Comparison of ENCODE assay signal across 10 mouse cellular contexts in the genomic region with DNA sequence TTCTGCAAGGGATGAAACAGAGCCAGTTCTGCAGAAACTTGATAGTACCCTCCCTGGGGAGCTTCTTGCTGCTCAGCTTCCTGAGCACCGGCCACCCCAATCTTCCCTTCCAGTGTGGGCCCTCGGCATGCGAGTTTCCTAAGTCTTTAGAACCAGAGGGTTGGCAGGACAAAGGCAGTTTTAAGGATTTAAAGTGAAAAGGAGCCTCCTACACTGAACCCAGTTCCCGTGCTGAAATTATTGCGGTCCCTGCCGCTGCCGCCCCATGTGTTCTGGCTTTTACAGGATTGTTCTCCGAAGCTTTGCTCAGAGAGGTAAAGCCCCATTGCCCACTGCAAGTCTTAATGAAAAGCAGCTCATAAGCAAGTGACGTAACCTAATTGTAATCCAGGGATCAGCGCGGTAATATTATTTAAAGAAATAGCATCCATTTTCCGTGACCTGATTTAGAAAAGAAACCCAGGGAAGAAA. TPM values are rescaled to one million over a fixed set of nuclear protein-coding genes. Genes with fewer than 3 reads are reported as not detected.
DNase-seq lines count a peak whose midpoint lies in the region; ATAC-seq and TF ChIP-seq lines count a peak whose summit lies in the region.
"Had no signal": no experiment of that assay in that cellular context is flagged by ENCODE, and none has a peak within 500 bp of the region (broad histone marks: within the 10 kb centered on the region; RNA-seq: fewer than 3 reads in every experiment).

No protein-coding gene starts in this region.

- peak overlapping the region; percentile 41; the same call in 1 of the 2 replicates for H3K4me2 ChIP-seq in heart, embryonic 15.5 days
- H3K4me2 ChIP-seq in midbrain, embryonic 14.5 days (ENCODE audit: low read length), result peak overlapping the region; percentile 43
- H3K4me2 ChIP-seq: liver, embryonic 13.5 days had no signal

- peak overlapping the region; percentile 32 for H3K4me3 ChIP-seq in heart, adult 2 months
- H3K4me3 ChIP-seq in cortical plate, adult 2 months (ENCODE audit: insufficient read depth, low read length), result peak overlapping the region; percentile 11; the same call in 1 of the 2 replicates
- no peak overlapping the region; the same call in 1 of the 2 replicates for H3K4me3 ChIP-seq in heart, embryonic 15.5 days
- H3K4me3 ChIP-seq in midbrain, embryonic 14.5 days (replicated peaks; ENCODE audit: low read depth, low read length), result 0 out of 2 replicates have a peak overlapping the region, but pooled peaks have one; percentile 4
- H3K4me3 ChIP-seq: liver, embryonic 13.5 days had no signal

- peak; percentile 45 to 48 for DNase-seq in heart, adult 2 months
- no peak for DNase-seq in heart, postnatal 25 days (ENCODE audit: low spot score)
- peak; percentile 49 for DNase-seq in midbrain, embryonic 14.5 days
- DNase-seq in T-cell, adult 2 months (ENCODE audit: low spot score), result no peak
- no peak for DNase-seq in thymus, postnatal 4 days
- DNase-seq: cerebellum, adult 9-11 months; liver, embryonic 13.5 days had no signal

- no peak overlapping the region; the same call in 1 of the 2 replicates for H3K9ac ChIP-seq in heart, adult 2 months (ENCODE audit: low read depth, low read length)
- H3K9ac ChIP-seq in heart, embryonic 15.5 days, result no peak overlapping the region
- peak overlapping the region; percentile 20; the same call in 1 of the 2 replicates for H3K9ac ChIP-seq in midbrain, embryonic 14.5 days (replicated peaks; ENCODE audit: low read length)
- H3K9ac ChIP-seq: liver, embryonic 13.5 days had no signal

- WGBS in heart, adult 2 months, result 49% methylated on average over 12 of the region's 12 CpGs
- 63% methylated on average over 12 of the region's 12 CpGs for WGBS in heart, embryonic 15.5 days
- WGBS in midbrain, embryonic 14.5 days, result 33% methylated on average over 12 of the region's 12 CpGs

- no peaks in the 10 kb centered on the region for H3K27me3 ChIP-seq in heart, adult 2 months (ENCODE audit: control insufficient read depth, insufficient read depth, low read length)
- no peaks in the 10 kb centered on the region for H3K27me3 ChIP-seq in heart, embryonic 15.5 days
- H3K27me3 ChIP-seq in midbrain, embryonic 14.5 days (ENCODE audit: control insufficient read depth, insufficient read depth, low read length), result no peaks in the 10 kb centered on the region
- H3K27me3 ChIP-seq: liver, embryonic 13.5 days had no signal

- TF ChIP-seq EP300 in heart, adult 2 months (IDR thresholded peaks at IDR 0.05; ENCODE audit: insufficient read depth, low read depth, low read length), result no peak

- TF ChIP-seq CTCF in heart, adult 2 months (IDR thresholded peaks at IDR 0.05), result no peak
- no peak for TF ChIP-seq CTCF in cortical plate, adult 2 months (IDR thresholded peaks at IDR 0.05; ENCODE audit: extremely low read depth, insufficient read depth, low read length)

- intact Hi-C loops in heart, adult 2 months (cut with DNase I), result no loop called here
- intact Hi-C loops in heart, postnatal 25 days (cut with DNase I), result no loop called here

- TF ChIP-seq POLR2A in heart, adult 2 months (IDR thresholded peaks at IDR 0.05; ENCODE audit: insufficient read depth, low read depth, low read length), result no peak
- TF ChIP-seq POLR2A in cortical plate, adult 2 months (IDR thresholded peaks at IDR 0.05; ENCODE audit: extremely low read depth, insufficient read depth, low read length), result no peak

- H3K79me2 ChIP-seq in heart, adult 2 months (replicated peaks; ENCODE audit: control insufficient read depth, insufficient read depth, low read length), result no peaks in the 10 kb centered on the region

- no peaks in the 10 kb centered on the region for H3K36me3 ChIP-seq in heart, adult 2 months (ENCODE audit: control insufficient read depth, insufficient read depth, low read length)
- no peaks in the 10 kb centered on the region for H3K36me3 ChIP-seq in heart, embryonic 15.5 days
- no peaks in the 10 kb centered on the region for H3K36me3 ChIP-seq in midbrain, embryonic 14.5 days (ENCODE audit: control insufficient read depth, insufficient read depth, low read length)
- H3K36me3 ChIP-seq: liver, embryonic 13.5 days had no signal

- no peaks in the 10 kb centered on the region for H3K4me1 ChIP-seq in heart, adult 2 months (ENCODE audit: control insufficient read depth, insufficient read depth, low read length)
- H3K4me1 ChIP-seq in cortical plate, adult 2 months (ENCODE audit: control insufficient read depth, insufficient read depth, low read length), result no peaks in the 10 kb centered on the region
- no peaks in the 10 kb centered on the region for H3K4me1 ChIP-seq in heart, embryonic 15.5 days (replicated peaks)
- H3K4me1 ChIP-seq in midbrain, embryonic 14.5 days (ENCODE audit: control insufficient read depth, insufficient read depth, low read length), result 0 out of 2 replicates have a peak, but pooled peaks cover 5% of the 10 kb centered on the region
- H3K4me1 ChIP-seq: liver, embryonic 13.5 days had no signal

- H3K27ac ChIP-seq in heart, adult 2 months, result peak overlapping the region; percentile 51
- no peak overlapping the region for H3K27ac ChIP-seq in cortical plate, adult 2 months (ENCODE audit: insufficient read depth, low read length)
- no peak overlapping the region for H3K27ac ChIP-seq in heart, embryonic 15.5 days
- no peak overlapping the region for H3K27ac ChIP-seq in midbrain, embryonic 14.5 days (replicated peaks; ENCODE audit: low read depth, low read length)
- H3K27ac ChIP-seq: liver, embryonic 13.5 days had no signal

- no peak for ATAC-seq in heart, embryonic 15.5 days (replicated peaks; ENCODE audit: insufficient number of reproducible peaks, insufficient read depth, low FRiP score, low read depth)
- no peak for ATAC-seq in midbrain, embryonic 14.5 days (ENCODE audit: low FRiP score, low TSS enrichment)
- no peak for ATAC-seq in activated CD4-positive, CD25-positive, alpha-beta regulatory T cell, adult 4 months

- H3K9me3 ChIP-seq in heart, embryonic 15.5 days (replicated peaks), result no peaks in the 10 kb centered on the region
- H3K9me3 ChIP-seq in midbrain, embryonic 14.5 days (ENCODE audit: control insufficient read depth, low read length), result no peaks in the 10 kb centered on the region
- H3K9me3 ChIP-seq: liver, embryonic 13.5 days had no signal

RNA-seq across cellular contexts. Expression of a gene that starts 32.6 kb away (rescaled TPM):
- total RNA-seq in heart, adult 2 months (2021), result 10 to 100 TPM; 30.2 to 32.6 TPM
- 16.4 and 25.0 TPM in 2 replicates for polyA plus RNA-seq in heart, adult 2 months (2012; rRNA removed)
- 10 to 100 TPM; 29.2 to 34.6 TPM for total RNA-seq in heart, postnatal 25 days (2021)
- 57.0 and 61.1 TPM in 2 replicates for polyA plus RNA-seq in cortical plate, adult 2 months (2012; rRNA removed)
- 7.8 and 8.0 TPM in 2 replicates for polyA plus RNA-seq in heart, embryonic 15.5 days (2015; fragmentation: Nextera tagmentation; extraction: Ambion mirVana)
- 13.9 and 19.4 TPM in 2 replicates for polyA plus RNA-seq in midbrain, embryonic 14.5 days (2014; fragmentation: Nextera tagmentation; extraction: Ambion mirVana)
- 10 to 100 TPM; 10.1 to 16.7 TPM for polyA plus RNA-seq in activated CD4-positive, CD25-positive, alpha-beta regulatory T cell, adult 4 months (2017; shearing (Covaris generic))

Comparison
In these comparisons a context has a peak if more than half of its experiments do, and no peak if none do; other contexts are left out.
1. DNase-seq: peak in heart, adult 2 months (2 of 2) and midbrain, embryonic 14.5 days (single experiment); none in heart, postnatal 25 days (single experiment), T-cell, adult 2 months (single experiment) and thymus, postnatal 4 days (single experiment).